Mouse (Mus musculus) NIH3T3 (cell line): ENCODE data around the gene Kank1.

ENCODE experiments used
- DNase-seq: peaks from one replicate; pipeline ENCODE4 v3.0.0-alpha.2; 2012; ENCODE audit warnings: low read depth

Gene Kank1

DNA sequence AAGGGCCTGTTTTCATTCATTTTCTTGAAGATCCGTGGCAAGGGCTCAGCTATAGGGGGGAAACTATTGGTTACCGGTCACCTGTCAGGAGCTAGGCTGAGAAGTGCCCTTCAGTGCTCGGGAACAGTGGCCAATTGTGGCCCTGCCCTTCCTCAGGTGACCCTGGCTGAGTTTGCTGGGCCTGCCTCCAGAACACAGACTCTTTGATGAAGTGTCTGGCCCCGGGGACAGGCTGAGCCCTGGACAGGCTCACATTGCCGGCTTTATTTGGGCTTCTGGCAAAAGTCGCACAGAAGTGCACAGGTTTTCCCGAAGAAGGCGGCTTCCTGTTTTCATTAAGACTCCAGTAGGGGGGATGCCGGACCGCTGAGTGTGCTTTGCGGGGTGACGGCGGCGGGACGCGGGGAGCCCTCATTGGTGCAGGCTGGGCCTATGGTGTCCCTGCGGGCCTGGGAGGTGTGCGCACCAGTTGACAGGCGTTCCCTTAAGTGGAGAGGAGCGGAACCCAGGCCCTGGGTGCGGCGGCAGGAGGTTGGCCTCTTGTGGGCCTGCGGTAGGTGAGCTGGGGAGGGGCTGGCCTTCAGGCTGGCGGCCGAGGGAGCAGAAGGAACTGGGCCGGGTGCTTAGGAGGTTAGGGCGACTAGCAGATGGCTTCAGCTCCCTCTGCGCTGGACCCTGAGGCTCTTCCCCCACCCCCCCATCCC, 169.9 kb downstream of the Kank1 start:
- peak; percentile 84 for DNase-seq

DNA sequence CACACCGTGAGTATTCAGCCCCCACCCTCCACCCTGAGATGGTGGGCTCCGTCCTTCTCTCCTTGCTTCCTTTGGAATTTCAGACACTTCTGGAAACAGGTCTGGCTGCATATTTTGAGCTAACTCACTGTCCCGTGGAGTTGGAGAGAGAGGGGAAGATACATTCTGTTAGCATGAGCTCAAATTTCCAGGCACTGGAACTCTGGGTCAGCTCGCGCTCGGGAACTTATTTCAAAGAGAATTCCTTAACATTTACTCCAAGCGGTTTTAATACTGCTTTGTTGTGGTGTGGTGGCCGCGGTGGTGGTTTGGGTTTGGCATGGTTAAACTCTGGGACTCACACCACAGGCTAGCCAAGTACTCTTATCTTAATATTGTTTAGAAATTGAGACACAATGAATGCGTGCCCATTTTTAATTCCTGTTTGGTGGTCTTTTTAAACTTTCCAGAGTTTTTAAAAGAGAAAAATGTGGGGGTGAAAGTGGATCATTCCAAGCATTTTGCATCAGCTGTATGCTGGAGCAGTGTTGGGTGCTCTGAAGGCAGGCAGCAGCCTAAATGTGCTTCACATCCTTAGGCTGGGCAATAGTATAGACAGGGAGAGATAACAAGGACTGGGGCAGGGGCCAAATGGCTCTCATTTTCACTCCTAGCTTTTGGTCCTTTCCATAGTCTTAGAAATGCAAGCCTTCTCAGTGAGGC, 170.6 kb downstream of the Kank1 start:
- peak; percentile 71 for DNase-seq

DNA sequence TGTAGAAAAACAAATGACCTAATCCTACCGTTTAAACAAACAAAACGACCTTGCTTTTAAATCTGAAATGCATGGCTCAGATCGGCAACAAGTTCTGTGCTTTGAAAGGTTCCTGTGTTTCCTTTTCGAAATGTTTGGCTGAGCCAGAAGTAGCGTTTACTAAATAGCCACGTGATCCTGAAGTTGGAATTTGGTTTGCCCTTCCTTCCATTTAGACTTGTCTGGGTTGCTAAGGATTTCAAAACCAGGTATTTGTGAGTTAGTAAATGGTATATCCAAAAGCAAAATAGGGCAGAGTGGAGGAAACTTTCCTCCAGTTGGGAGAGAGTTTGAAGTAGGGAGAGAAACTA, 171.1 kb downstream of the Kank1 start:
- DNase-seq, result peak; percentile 66

DNA sequence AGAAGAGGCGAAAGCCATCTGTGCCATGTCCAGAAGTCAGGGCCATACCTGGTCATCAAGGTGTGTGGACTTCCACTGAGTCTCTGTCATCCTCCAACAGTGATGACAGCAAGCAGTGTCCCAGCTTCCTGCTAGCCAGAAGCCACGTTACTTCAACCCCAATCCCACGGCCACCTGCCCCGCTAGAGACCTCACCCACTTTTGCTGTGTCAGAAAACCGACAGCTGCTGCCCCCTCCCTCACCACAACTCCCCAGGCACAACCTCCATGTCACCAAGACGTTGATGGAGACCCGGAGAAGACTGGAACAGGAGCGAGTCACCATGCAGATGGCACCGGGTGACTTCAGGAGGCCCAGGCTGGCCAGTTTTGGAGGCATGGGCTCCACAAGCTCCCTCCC, 172.5 kb downstream of the Kank1 start:
- no peak for DNase-seq

DNA sequence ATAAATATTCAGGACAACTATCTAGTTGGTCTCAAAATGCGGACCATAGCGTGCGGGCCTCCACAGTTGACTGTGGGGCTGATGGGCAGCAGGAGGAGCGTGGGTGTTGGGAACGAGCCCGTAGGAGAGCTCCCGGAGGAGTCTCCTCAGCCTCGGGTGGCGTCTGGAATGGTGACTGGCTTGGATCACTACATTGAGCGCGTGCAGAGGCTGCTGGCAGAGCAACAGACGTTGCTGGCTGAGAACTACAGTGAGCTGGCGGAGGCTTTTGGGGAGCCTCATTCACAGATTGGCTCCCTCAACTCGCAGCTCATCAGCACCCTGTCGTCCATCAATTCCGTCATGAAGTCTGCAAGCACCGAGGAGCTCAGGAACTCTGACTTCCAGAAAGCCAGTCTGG, 174.6 kb downstream of the Kank1 start:
- no peak for DNase-seq

DNA sequence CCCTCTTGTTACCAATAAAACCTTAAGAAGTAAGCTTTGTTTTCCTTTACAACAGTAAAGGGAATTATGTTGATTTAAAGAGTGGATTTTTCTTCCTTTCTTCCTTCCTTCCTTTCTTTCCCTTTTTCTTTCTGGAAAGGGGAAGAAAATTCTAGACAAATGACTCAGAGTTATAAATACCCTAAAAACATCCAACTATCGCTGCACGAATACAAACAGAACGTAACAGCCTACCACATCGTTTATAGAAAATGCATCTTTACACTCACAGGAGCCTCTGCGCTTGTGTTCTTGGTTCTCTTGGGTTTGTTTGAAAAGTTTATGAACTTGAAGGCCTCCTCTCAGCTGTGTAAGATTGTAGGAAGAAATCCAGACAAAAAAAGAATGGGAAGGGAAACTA, 178.7 kb downstream of the Kank1 start:
- peak; percentile 67 for DNase-seq

DNA sequence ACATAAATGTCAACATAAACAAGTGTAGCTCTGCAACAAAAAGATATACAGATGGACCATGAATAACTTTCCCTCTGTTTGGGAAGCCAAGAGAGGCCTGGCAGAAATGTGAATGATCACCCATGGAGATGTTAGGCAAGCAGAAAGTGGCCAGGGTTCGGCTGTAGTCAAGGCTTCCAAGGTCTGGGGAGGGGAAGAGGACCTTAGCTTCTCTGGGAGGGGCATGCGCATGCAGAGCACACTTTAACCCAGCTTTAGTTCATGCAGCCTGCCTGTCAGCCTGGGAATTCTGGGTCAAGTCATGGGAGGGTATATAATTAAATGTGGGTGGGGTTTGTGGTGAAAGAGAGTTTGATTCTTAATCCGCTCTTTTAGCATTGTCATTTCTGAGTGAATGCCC, 180.9 kb downstream of the Kank1 start:
- no peak for DNase-seq

DNA sequence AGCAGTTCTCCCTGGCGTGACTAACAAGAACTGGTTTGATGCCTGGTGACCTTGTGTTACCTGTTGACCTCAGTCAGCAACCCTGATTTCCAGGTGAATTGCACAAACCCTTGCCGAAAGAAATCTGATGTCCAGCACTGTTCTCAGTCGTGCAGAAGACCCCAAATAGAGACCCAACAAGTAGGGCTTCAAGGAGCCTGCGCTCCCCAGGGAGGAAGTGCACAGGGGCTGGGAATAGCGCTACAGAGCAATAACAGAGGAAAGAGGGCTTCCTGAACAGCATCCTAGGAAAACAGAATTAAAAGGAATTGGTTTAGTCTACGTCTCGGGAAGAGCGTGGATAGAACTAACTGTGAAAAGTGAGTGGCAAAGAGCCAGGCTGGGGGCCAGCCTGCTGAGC, 183.2 kb downstream of the Kank1 start:
- no peak for DNase-seq

DNA sequence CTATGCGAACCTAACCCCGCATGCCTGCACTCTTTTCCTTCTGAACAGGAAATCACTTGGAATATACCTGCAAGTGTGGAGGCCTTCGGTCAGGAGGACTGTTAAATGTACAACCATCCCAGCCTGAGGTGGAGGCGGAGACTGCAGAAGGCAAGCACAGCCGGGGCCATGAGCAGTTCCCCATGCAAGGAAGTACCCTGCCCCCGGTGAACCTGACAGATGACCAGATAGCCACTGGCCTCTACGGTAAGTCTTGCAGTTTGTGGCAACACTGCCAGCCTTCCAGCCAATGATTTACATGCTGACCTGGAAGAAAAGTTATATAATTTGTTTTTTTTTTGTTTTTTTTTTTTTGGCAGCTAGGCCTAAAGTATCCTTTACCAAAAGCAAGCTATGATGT, 185.3 kb downstream of the Kank1 start:
- DNase-seq, result no peak

DNA sequence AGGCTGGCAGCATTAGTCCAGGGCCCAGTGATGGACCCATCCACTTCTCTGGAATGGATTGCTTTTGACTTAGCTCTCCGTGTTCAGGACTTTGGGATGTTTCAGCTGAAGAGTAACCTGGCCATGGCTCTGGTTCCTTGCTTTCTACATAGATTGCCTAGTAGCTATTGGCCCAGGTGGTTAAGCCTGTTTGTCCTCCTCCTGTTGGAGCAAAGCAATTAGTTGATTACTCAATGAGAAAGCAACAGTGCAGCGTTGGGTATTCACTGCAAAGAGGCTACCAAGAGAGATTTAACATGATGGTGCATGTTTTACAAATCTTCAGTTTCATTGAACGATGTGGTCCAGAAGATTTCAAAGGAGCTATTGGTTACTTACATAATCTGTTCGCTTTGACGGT, 186.6 kb downstream of the Kank1 start:
- DNase-seq, result no peak

DNA sequence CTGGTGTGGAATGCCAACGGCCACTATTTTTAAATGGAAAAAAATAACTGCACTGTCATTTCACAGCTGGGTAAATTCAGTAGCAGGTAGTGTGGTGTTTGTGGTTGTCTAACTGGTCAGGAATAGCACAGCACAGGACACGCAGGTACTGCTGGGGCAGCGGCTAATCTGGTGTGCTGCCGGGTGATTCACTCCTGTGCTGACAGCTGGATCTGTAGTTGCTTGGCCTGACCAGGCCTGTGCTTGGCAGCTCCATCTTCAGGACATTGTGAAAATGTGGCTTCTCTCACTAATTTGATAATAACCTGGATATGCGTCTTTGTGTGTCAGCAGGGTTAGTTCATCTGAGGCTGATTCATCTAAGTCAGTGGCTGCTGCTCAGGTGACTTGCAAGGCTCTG, 189.7 kb downstream of the Kank1 start:
- peak; percentile 67 for DNase-seq

DNA sequence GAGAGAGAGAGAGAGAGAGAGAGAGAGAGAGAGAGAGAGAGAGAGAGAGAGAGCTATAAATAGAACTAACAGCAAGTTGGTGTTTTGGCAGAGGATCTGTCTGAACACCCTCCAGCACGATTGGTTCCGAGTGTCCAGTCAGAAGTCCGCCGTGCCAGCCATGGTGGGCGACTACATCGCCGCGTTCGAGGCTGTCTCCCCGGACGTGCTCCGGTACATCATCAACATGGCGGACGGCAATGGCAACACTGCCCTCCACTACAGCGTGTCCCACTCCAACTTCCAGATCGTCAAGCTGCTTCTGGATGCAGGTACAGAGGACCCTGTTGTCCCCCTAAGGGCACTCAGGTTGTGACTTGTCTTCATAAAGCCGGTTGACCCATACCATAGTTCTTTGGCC, 191.1 kb downstream of the Kank1 start:
- peak; percentile 36 for DNase-seq

DNA sequence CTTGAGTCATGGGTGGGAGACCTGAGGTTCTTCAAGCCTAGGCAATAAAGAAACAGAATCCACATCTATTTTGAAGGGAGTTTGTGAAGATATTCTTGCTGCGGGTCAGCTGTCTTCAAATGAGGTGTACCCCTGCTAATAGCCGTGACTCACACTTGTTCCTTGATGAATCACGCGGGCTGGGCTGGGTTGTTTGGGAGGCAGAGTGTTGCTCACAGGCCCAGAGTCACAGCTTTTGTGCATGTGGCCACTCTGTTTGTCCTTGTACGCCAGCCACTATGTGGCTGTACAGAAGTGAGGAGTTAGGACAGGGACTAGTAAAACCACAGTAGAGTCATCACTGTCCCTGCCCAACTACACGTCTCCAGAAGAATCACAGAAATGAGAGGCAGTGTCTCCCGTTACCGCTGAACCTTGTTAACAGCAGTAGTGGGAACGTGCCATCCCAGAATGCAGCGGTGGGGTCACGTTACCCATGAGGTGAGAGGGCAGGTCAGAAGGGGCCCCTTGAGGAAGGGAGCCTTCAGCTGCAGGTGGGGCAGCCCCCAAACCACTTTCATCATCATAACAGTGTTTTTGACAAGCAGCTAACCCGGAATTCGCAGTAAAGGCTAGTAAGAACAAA, 191.7 kb downstream of the Kank1 start:
- DNase-seq, result peak; percentile 83

DNA sequence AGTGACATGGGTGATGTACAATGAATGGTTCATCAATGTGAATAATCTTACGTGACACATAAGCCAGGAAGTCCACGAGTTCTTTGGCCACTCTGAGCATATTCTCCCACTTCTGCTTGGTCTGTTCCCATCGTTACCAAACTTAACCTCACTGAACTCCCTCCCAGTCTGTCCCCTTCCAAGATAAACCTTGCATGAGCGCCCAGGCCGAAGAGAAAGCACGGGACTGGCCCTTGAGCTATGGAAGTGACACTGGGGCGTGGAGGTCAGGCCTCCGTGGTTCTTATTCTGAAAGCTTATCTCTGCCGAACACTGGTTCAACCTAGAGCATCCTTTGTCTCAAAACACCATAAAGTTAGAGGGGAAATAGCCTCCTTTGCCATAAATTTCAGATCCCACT, 194.7 kb downstream of the Kank1 start:
- no peak for DNase-seq

DNA sequence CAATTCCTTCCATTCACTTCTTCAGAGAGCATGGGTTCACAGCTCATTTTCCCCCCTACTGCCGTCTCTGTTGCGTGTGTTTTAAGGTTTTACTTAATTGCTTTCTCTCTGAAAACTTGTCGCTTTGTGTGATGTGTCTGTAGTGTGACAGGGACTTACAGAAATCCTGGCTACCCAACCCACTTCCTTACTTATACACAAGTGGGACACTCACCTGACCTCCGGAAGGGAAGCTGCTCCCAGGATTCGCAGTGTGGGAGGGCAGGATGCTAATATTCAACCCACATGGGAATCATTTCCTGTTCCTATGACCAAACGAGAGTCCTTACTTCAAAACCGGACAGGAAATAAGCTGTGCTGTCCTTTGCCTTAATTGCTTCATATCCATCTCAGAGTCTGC, 195.1 kb downstream of the Kank1 start:
- DNase-seq, result no peak

DNA sequence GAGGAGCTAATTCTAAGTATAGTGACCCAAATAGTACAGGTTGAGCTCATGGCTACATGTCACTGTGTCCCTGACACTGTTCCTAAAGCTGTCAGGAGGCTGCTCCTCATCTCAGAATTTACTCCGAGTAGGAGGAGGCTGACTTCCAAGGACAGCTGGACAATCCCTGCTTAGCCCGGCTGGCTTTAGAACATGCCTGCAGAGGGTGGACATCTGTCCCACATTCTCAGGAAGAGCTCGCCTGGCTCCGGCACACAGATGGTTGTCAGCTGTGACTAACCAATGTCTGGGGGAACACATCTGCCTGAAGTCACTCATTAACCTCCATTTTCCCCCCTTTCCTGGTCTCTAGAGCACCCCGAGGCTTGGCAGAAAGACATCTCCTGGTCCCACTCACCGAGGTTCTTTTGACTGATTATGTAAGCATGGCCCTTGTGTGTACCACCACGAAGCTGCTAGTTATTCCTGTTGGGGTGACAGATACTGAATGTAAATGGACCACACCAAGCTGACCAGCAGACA, 196.5 kb downstream of the Kank1 start:
- no peak for DNase-seq

DNA sequence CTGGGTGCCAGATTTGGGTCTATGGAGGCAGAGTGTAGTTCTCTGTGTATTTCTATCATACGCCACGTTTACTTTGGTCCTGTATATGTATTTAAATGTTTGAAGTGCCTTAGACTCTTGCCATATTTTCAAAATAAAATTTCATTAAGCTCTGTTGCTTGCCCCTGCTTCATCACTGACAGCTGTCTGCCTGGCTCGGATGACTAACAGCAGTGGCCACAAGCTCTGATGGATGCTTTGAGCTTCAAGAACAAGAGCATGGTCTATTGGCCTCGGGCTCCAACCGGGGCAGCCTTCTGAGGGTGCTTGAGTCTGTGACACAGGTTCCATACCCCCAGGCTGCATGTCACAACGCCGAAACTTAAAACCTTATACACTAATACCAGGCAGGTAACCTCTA, 197.6 kb downstream of the Kank1 start:
- DNase-seq, result no peak

DNA sequence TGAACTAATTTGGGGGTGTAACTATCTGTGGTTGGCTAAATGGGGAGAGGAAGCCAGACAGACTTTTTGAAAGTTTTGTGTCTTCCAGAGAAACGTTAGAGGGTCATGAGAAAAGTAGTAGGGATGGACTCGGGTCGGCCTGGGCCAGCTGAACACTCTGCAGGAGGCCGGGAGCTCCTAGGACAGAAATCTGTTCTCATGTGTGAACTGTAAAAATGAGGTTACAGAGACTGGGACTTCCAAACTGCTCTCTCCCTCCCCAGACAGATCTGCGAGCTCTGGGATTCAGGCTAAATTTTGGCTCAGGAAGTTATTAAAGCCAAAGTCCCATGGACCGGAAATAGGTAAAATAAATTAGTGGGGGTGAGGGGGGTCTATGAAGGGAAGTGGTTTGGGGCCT, 198.0 kb downstream of the Kank1 start:
- no peak for DNase-seq

DNA sequence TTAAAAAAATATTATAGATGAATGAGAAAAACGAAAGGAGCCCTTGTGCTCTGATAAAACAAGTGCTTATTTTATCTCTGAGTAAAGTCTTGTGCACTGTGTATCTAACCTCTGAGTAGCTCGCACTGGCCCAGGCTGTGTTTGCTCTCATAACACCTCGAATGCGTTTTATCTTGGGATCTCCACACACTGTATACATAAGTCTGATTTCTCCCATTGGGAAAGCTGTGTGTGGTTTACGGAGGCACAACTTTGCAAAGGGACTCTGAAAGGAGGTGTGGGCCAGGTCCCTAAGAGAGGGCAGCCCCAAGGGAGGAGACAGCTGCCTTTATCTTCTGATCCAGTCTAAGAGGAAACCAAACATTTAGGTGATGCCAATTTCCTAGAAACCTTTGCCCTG, 198.6 kb downstream of the Kank1 start:
- no peak for DNase-seq

DNA sequence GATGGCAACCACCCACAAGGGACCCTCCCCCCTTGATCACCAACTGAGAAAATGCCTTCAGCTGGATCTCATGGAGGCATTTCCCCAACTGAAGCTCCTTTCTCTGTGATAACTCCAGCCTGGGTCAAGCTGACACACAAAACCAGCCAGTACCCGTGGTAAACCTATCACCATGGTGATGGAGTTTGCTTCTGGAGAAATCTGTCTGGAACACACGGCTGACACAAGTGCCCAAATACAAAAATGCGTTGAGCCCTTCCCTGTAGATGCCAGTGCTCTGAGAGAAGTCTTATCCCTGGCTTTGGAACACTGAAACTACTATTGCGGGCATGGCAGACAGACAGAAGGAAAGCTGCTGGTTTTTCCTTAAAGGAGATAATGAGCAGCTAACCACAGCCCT, 199.4 kb downstream of the Kank1 start:
- DNase-seq, result no peak

DNA sequence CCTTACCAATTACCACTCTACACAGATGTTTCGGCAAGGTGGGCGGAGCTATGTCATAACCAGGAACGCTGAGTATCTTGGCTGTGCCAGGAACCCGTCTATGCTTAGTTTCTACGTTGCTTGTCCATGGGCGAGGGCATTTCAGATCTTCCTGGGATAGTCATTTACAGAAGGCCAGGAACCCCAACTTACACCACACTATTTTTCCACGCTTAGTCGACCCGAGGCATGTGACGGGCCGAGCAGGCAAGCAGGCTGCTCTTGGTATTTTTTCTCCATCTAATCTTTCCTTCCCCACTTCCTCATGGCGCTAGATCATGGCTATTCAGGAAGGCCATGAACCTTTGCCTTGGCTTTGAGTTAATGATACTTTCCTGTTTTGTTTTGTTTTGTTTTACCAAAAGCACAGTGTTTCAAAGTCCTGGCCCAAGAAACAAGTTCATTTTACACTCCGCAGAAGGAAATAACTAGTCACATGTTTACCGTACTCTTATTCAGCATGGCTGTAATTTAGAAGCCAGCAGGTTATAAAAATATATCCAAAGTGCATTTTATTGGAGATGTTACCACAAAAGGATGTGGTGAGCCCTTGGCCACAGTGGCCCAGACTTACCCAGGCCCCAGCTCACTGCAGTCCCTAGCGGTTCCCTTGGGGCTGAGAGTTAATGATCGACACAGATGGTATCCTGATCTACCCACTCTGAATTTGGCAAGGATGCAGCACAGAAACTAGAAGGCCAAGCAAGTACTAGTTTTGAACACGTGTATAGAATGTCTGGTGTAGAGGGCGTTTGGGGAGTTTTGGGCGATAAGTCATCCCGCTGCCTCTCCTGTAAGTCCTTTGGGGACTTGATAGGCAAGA, 200.2 kb downstream of the Kank1 start:
- no peak for DNase-seq

DNA sequence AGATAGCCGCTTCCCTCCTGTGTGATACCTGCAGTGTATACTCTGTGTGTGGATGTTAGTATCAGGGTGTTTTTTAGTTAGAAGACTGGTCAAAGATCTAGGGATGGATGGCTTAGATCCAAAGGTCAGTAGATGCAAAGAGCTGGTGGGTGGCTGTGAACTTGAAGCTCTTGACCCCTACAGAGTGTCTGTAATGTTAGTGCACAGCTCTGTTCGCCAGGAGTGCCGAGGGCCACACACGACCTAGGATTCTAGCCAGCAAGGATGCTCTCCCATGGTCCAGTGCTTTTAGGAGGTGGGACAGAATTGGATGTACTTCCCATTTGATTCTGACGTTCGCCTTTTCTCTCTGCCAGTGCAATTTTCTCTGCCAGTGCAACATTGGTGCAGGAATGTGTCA, 201.5 kb downstream of the Kank1 start:
- no peak for DNase-seq
